Mouse (Mus musculus): Measurements from ENCODE around the gene Prkcg. TPM values are rescaled to one million over a fixed set of nuclear protein-coding genes. Genes with fewer than 3 reads are reported as not detected.
A peak's percentile ranks its signal among the peaks of the same experiment; 100 is the strongest.

Gene Prkcg
- polyA plus RNA-seq (2015; fragmentation: Nextera tagmentation; extraction: Ambion mirVana): 1.3 and 1.4 TPM in 2 replicates

DNA sequence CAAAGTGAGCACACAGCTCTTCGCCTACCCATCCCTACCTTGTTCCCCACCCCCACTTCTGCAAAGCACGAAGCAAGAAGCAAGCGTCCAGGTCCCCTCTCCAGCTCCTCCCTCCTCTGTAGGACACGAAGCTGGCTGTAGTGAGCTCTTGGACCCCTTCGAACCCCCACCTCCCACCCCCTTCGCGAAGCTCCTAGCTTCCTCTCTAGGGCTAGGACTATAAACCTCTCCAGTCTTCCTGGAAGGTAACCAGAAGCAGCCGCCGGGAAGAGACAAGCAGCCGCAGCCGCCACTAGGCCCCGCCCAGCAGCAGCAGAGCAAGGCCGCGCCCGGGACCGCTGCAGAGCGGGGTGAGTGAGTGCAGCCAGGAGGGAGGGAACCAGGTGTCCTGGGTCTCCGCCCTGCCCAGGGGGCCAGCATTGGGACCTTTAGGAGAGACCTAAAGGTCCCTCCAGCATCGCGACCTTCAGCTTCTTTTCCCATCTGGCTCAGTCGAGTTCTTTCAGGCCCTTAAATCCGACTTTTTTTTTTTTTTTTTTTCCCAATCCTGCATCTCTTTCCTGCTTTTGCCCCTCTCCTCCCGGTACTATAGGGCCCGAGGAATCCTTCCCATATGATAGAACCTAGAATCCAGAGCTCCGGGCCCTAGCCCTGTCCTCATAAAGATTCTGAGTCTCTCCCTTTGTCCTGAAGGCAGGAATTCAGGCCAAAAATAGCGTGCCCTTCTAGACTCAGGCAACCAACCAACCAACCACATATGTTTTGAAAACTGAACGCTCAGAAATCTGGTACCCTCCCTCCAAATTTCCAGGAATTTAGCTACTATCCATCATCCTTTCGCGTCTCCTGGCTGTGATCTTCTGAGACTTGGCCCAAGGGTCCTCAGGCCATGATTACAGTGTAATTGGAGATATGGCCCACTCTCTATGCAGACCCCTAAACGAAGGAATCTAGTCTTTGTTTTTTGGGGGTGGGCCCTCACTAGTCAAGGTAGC lies at the start of gene Prkcg, which contains the start of gene Myadm:
Gene Prkcg, plus strand, starts transcription at position 204 of the 995 bp plus-strand sequence.
Gene Myadm, plus strand, starts transcription at position 105 of the 995 bp plus-strand sequence.
- H3K4me1 ChIP-seq: peaks cover 42% of the 10 kb centered on the region
- 2% methylated on average over 30 of the region's 30 CpGs for WGBS
- no peaks in the 10 kb centered on the region for H3K9me3 ChIP-seq (replicated peaks)
- peak within 1 kb of the TSS; percentile 63 for H3K4me3 ChIP-seq (replicated peaks)
- H3K27me3 ChIP-seq (replicated peaks): no peaks in the 10 kb centered on the region
- ATAC-seq (ENCODE audit: low FRiP score): peak; percentile 65
- peak within 1 kb of the TSS; percentile 79 for H3K9ac ChIP-seq (replicated peaks)
- peaks cover 7% of the 10 kb centered on the region for H3K36me3 ChIP-seq
- H3K4me2 ChIP-seq: peak within 1 kb of the TSS; percentile 69
- peak within 1 kb of the TSS; percentile 84 for H3K27ac ChIP-seq (replicated peaks)

DNA sequence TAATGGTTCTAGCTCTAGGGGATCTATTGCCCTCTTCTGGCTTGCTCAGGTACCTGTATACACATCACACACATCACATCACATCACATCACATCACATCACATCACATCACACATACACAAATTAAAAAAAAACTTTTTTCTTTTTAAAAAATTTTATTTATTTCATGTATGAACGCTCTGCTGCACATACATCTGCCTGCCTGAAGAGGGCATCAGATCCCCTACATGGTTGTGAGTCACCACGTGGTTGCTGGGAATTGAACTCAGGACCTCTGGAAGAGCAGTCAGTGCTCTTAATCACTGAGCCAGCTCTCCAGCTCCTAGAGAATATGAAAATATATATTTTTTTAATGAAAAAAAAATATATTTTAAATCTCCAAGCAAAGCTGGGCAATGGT lies 49.8 kb upstream of the Prkcg start:
- ATAC-seq (ENCODE audit: low FRiP score): no peak
- H3K27ac ChIP-seq (replicated peaks): no peak overlapping the region
- 74% methylated on average over 2 of the region's 2 CpGs for WGBS
- H3K4me2 ChIP-seq: no peak overlapping the region
- H3K27me3 ChIP-seq (replicated peaks): no peaks in the 10 kb centered on the region
- H3K4me3 ChIP-seq (replicated peaks): no peak overlapping the region
- no peaks in the 10 kb centered on the region for H3K36me3 ChIP-seq
- H3K9me3 ChIP-seq (replicated peaks): no peaks in the 10 kb centered on the region
- no peak overlapping the region for H3K9ac ChIP-seq (replicated peaks)
- H3K4me1 ChIP-seq: no peaks in the 10 kb centered on the region

DNA sequence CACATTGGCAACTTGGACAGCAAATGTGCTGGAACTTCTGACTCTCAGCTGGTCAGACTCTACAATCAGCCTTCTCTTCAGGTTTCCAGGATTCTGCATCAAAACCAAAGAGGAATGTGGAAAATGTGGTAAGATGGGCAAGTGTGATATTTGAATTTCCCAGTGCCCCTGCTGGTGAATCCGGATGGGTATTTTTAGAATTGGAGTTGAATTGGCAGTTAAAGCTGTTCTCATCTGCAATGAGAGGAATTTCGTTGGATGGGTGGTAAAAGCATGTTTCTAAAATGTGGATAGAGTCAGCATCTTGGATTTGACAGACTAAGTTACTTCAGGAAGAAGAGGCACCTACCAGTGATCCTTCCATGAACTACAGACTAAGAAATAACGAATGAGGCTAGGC lies 28.3 kb upstream of the Prkcg start:
- Histone ChIP-seq H3K4me3 (replicated peaks) (no peak overlapping the region), H3K4me2 (no peak overlapping the region), H3K4me1 (0 out of 2 replicates have a peak, but pooled peaks cover 3% of the 10 kb centered on the region), H3K9ac (replicated peaks) (no peak overlapping the region), H3K27ac (replicated peaks) (no peak overlapping the region), H3K27me3 (replicated peaks) (no peaks in the 10 kb centered on the region), H3K36me3 (no peaks in the 10 kb centered on the region), H3K9me3 (replicated peaks) (no peaks in the 10 kb centered on the region)
- WGBS: 58% methylated on average over 3 of the region's 3 CpGs
- no peak for ATAC-seq (ENCODE audit: low FRiP score)

DNA sequence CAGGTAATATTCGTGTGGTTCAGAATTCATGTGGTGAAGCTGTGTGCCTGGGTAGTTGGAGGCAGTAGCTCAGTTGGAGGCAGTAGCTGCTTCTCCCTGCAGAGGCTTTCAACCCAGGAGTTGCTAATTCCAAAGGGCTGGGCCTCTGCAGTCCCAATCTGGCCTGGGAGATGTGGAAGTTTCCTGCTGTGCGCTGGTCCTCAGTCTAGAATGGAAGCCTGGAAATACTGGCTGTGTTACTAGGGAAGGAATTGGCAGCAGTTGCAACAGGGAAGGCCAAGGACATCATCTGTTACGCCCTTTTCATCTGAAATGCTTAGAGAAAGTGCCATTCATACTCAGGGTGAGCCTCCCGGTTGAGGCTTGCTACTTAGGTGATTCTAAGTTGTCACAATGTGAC lies 27.5 kb upstream of the Prkcg start:
- no peak overlapping the region for H3K9ac ChIP-seq (replicated peaks)
- no peaks in the 10 kb centered on the region for H3K27me3 ChIP-seq (replicated peaks)
- H3K9me3 ChIP-seq (replicated peaks): no peaks in the 10 kb centered on the region
- H3K4me2 ChIP-seq: no peak overlapping the region
- no peak overlapping the region for H3K27ac ChIP-seq (replicated peaks)
- 63% methylated on average over 4 of the region's 4 CpGs for WGBS
- no peaks in the 10 kb centered on the region for H3K36me3 ChIP-seq
- ATAC-seq (ENCODE audit: low FRiP score): no peak
- no peak overlapping the region for H3K4me3 ChIP-seq (replicated peaks)
- H3K4me1 ChIP-seq: 0 out of 2 replicates have a peak, but pooled peaks cover 3% of the 10 kb centered on the region

DNA sequence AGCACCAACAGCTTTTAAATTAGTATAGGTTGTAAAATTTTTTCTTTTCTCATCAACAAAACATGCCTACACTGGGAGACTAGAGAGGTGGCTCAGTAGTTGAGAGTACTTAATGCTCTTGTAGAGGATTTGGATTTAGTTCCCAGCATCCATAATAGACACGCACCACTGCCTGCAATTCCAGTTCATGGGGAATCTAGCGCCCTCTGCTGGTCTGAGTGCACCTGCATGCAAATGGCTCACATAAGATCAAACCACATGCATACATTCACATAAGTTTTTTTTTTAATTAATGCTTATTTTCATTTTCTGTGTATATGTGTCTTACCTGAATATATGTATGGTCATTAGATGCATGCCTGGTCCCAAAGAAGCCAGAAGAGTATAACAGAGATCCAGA lies 26.2 kb upstream of the Prkcg start:
- 40% methylated on average over 2 of the region's 2 CpGs for WGBS
- Histone ChIP-seq H3K4me2 (no peak overlapping the region), H3K36me3 (no peaks in the 10 kb centered on the region), H3K27ac (replicated peaks) (no peak overlapping the region), H3K9ac (replicated peaks) (no peak overlapping the region), H3K4me3 (replicated peaks) (no peak overlapping the region), H3K4me1 (0 out of 2 replicates have a peak, but pooled peaks cover 3% of the 10 kb centered on the region), H3K9me3 (replicated peaks) (no peaks in the 10 kb centered on the region), H3K27me3 (replicated peaks) (no peaks in the 10 kb centered on the region)
- ATAC-seq (ENCODE audit: low FRiP score): no peak

DNA sequence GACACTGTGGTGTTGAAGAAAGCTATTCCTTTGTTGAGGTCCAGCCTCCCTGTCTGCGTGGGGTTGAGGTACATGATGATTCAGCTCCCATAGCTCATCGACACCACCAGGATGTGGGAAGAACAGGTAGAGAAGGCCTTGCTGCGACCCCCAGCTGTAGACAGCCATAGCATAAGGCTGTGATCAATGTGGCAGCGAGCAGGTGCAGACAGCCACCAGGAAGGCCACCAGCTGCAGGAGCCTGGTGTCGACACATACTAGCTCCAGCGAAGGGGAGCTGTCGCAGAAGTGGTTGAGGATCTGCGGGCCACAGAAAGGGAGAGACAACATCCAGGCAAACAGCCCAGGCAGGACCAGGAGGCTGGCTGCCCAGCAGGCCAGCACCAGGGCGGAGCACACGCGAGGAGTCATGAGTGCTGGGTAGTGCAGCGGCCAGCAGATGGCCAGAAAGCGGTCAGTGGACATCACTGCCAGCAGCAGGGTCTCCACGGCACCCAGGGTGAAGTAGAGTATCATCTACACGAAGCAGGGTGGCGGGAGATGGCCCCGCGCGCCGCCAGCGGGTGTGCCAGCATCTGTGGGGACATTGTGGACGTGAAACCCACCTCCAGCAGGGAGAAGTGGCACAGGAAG lies 24.5 kb upstream of the Prkcg start:
- no peak for ATAC-seq (ENCODE audit: low FRiP score)
- Histone ChIP-seq H3K36me3 (no peaks in the 10 kb centered on the region), H3K9ac (replicated peaks) (no peak overlapping the region), H3K27ac (replicated peaks) (no peak overlapping the region), H3K4me1 (0 out of 2 replicates have a peak, but pooled peaks cover 3% of the 10 kb centered on the region), H3K9me3 (replicated peaks) (no peaks in the 10 kb centered on the region), H3K27me3 (replicated peaks) (no peaks in the 10 kb centered on the region), H3K4me2 (peak overlapping the region; percentile 27), H3K4me3 (replicated peaks) (no peak overlapping the region)
- WGBS: 38% methylated on average over 22 of the region's 22 CpGs

DNA sequence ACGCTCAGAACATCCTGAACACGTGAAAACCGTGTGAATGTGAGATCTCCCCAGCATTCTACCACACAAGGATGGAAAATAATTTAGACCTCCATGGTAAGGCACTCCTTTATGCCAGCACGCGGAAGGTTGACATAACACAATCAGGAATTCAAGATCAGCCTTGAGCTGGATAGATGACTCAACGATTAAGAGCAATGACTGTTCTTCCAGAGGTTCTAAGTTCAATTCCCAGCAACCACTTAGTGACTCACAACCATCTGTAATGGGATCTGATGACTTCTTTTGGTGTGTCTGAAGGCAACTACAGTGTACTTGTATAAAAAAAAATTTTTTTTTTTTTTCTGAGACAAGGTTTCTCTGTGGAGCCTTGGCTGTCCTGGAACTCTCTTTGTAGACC lies 23.7 kb upstream of the Prkcg start:
- no peak overlapping the region for H3K27ac ChIP-seq (replicated peaks)
- WGBS: 71% methylated on average over 6 of the region's 6 CpGs
- H3K4me1 ChIP-seq: 0 out of 2 replicates have a peak, but pooled peaks cover 3% of the 10 kb centered on the region
- no peak overlapping the region for H3K4me3 ChIP-seq (replicated peaks)
- H3K4me2 ChIP-seq: no peak overlapping the region
- no peaks in the 10 kb centered on the region for H3K36me3 ChIP-seq
- no peak for ATAC-seq (ENCODE audit: low FRiP score)
- H3K9me3 ChIP-seq (replicated peaks): no peaks in the 10 kb centered on the region
- no peaks in the 10 kb centered on the region for H3K27me3 ChIP-seq (replicated peaks)
- H3K9ac ChIP-seq (replicated peaks): no peak overlapping the region

DNA sequence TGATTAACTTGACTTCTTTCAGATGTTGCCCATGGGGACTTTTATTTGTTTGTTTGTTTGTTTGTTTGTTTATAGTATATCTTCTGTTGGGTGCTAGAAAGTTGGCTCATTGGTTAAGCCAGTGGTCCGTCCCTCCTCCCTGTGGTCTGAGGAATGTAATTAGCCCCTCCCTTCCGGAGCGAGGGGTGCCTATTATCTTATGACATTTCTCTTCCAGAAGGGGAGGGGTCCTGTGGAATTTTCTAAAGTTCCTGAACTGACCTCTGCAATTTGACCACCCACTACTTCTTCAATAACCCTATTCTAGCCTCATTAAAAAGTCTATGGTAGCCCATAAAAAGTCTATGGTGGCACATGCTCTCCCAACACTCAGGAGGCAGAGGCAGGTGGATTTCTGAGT lies 21.7 kb upstream of the Prkcg start:
- ATAC-seq (ENCODE audit: low FRiP score): no peak
- WGBS: 75% methylated on average over 3 of the region's 3 CpGs
- H3K4me2 ChIP-seq: no peak overlapping the region
- H3K27me3 ChIP-seq (replicated peaks): no peaks in the 10 kb centered on the region
- no peaks in the 10 kb centered on the region for H3K9me3 ChIP-seq (replicated peaks)
- no peak overlapping the region for H3K4me3 ChIP-seq (replicated peaks)
- no peak overlapping the region for H3K27ac ChIP-seq (replicated peaks)
- H3K4me1 ChIP-seq: 0 out of 2 replicates have a peak, but pooled peaks cover 3% of the 10 kb centered on the region
- no peak overlapping the region for H3K9ac ChIP-seq (replicated peaks)
- no peaks in the 10 kb centered on the region for H3K36me3 ChIP-seq

DNA sequence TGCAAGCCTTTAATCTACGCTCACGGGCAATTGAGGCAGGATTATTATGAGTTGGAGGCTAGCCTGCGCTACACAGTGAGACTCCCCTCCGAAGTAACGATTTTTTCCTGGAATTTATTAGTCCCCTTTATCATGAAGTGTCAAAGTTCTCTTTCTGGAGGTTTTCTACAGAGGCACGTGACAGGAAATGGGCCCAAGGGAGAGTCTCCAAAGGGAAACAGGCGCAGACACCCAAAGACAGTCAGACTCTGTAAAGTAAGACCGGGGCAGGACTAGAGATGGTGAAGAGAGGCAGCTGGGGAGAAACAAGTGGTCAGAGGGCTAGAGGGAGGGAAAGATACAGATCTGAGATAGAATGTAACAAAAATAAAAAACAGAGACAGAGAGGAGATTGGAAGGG lies 21.1 kb upstream of the Prkcg start:
- Histone ChIP-seq H3K9ac (replicated peaks) (no peak overlapping the region), H3K36me3 (no peaks in the 10 kb centered on the region), H3K4me1 (0 out of 2 replicates have a peak, but pooled peaks cover 3% of the 10 kb centered on the region), H3K4me3 (replicated peaks) (no peak overlapping the region), H3K4me2 (no peak overlapping the region), H3K9me3 (replicated peaks) (no peaks in the 10 kb centered on the region), H3K27ac (replicated peaks) (no peak overlapping the region), H3K27me3 (replicated peaks) (no peaks in the 10 kb centered on the region)
- 70% methylated on average over 8 of the region's 8 CpGs for WGBS
- no peak for ATAC-seq (ENCODE audit: low FRiP score)

DNA sequence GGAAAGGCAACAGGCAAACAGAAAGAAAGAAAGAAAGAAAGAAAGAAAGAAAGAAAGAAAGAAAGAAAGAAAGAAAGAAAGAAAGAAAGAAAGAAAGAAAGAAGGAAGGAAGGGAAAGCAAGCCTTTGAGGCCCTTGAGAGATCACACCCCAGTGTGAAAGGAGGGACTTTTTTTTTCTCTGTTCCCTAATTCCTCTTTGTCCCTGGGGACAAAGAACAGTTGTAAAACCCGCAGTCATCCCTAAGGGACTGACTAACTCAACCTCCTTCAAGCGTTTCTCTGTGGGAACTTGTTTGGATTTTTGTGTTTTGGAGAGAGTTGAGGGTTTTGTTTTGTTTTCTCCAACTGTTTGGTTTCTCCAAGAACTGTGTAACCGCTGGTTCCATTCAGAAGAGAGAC lies 20.7 kb upstream of the Prkcg start:
- Histone ChIP-seq H3K27me3 (replicated peaks) (no peaks in the 10 kb centered on the region), H3K9ac (replicated peaks) (no peak overlapping the region), H3K36me3 (no peaks in the 10 kb centered on the region), H3K4me3 (replicated peaks) (no peak overlapping the region), H3K9me3 (replicated peaks) (no peaks in the 10 kb centered on the region), H3K27ac (replicated peaks) (no peak overlapping the region), H3K4me1 (0 out of 2 replicates have a peak, but pooled peaks cover 3% of the 10 kb centered on the region), H3K4me2 (no peak overlapping the region)
- ATAC-seq (ENCODE audit: low FRiP score): no peak
- WGBS: 8% methylated on average over 3 of the region's 3 CpGs

DNA sequence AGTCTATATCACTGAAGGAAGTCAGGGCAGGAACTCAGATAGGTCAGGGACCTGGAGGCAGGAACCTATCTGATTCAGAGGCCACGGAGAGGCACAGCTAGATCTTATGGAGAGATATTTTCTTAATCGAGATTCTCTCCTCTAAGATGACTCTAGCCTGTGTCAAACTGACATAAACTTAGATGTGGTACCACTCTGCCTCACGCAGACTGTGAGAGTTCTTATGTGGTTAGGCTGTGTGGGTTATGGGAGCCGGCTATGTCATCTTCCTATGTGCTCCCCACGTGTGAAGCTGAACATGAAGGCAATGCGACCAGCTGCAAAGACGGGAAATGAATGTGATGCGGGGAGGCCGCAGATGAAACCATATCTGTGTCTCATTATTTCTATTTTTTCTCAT lies 16.8 kb upstream of the Prkcg start:
- Histone ChIP-seq H3K4me3 (replicated peaks) (no peak overlapping the region), H3K27me3 (replicated peaks) (no peaks in the 10 kb centered on the region), H3K27ac (replicated peaks) (no peak overlapping the region), H3K9ac (replicated peaks) (no peak overlapping the region), H3K4me1 (no peaks in the 10 kb centered on the region), H3K4me2 (no peak overlapping the region), H3K9me3 (replicated peaks) (no peaks in the 10 kb centered on the region), H3K36me3 (no peaks in the 10 kb centered on the region)
- 88% methylated on average over 9 of the region's 9 CpGs for WGBS
- ATAC-seq (ENCODE audit: low FRiP score): no peak

All from neural tube, embryonic 15.5 days (tissue).